Mouse (Mus musculus) C2C12 (cell line): ENCODE results near the gene Styx.

ENCODE experiments used
- CTCF ChIP-seq: IDR thresholded peaks from one replicate; pipeline ENCODE4 v1.5.1; 2011; ENCODE audit not compliant: control insufficient read depth, insufficient read depth, insufficient read length
- FOSL1 ChIP-seq: IDR thresholded peaks from one replicate; pipeline ENCODE4 v1.8.0; 2011; ENCODE audit warnings: mild to moderate bottlenecking, low read length; ENCODE audit not compliant: poor library complexity, insufficient read depth, severe bottlenecking
- MYOG ChIP-seq: IDR thresholded peaks from one replicate; pipeline ENCODE4 v1.6.1; 2011; ENCODE audit not compliant: control insufficient read depth, insufficient read length; ENCODE audit errors: extremely low read depth
- USF1 ChIP-seq: IDR thresholded peaks from one replicate; pipeline ENCODE4 v1.6.1; 2011; ENCODE audit warnings: low read depth, mild to moderate bottlenecking, control low read depth, moderate library complexity

DNA sequence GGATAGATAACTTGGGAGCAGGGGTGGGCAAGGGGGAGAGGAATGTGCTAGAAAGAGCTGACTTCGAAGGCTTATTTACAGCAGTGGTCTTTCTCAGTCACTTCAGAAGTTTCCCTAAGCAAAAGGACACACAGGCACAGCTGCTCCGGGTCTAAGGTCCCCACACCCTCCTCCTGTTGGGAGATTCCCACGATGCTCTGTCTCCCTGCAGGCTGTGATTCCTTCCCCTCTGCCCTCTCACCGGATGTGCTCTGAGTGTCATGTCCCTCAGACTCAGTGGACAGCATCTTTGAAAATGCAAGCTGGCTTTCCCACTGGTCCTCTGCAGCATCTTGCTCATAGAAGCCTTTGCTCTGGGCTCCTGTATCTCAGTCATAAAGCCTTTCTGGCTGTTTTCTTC, 101.3 kb downstream of the Styx start:
- TF ChIP-seq CTCF (no peak), MYOG (no peak), USF1 (no peak), FOSL1 (no peak)
